Comparison of ENCODE assay signal across 32 mouse cellular contexts in the genomic region with DNA sequence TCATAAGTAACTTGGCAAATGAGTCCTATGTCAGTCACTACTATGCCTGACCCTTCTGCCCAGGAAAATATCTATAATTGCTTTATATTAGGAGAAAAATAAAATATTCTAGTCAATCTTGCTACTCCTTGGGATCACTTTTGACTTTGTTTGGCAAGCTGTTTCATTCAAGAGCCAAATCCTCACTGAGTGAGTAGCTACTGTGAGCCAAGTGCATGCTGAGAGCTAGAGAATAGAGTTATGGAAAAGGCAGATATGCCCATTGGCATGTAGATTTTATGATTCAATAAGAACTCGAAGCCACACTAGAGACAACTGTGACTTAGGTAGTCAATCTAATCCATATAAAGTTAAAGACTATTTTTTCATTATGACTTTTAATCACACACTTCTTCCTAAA.
"Had no signal": no experiment of that assay in that cellular context is flagged by ENCODE, and none has a peak within 500 bp of the region (broad histone marks: within the 10 kb centered on the region; RNA-seq: fewer than 3 reads in every experiment).

No protein-coding gene starts in this region.

- H3K36me3 ChIP-seq: limb, embryonic 10.5 days; limb, embryonic 12.5 days; limb, embryonic 13.5 days; limb, embryonic 15.5 days; liver, embryonic 12.5 days; liver, embryonic 13.5 days; liver, embryonic 15.5 days; lung, embryonic 15.5 days; midbrain, embryonic 10.5 days; midbrain, embryonic 12.5 days; midbrain, embryonic 13.5 days; midbrain, embryonic 15.5 days; neural tube, embryonic 12.5 days had no signal

- ATAC-seq: liver, embryonic 12.5 days; liver, postnatal 0 days; lung, postnatal 0 days; midbrain, embryonic 13.5 days; midbrain, embryonic 15.5 days; midbrain, embryonic 16.5 days had no signal

- H3K27ac ChIP-seq: limb, embryonic 10.5 days; limb, embryonic 12.5 days; limb, embryonic 13.5 days; limb, embryonic 15.5 days; liver, embryonic 12.5 days; liver, embryonic 13.5 days; liver, embryonic 14.5 days; liver, embryonic 15.5 days; lung, embryonic 15.5 days; macrophage; midbrain, embryonic 10.5 days; midbrain, embryonic 12.5 days; midbrain, embryonic 13.5 days; midbrain, embryonic 15.5 days; neural tube, embryonic 12.5 days had no signal

- H3K27me3 ChIP-seq: limb, embryonic 12.5 days; limb, embryonic 13.5 days; limb, embryonic 15.5 days; liver, embryonic 12.5 days; liver, embryonic 13.5 days; liver, embryonic 15.5 days; lung, embryonic 15.5 days; megakaryocyte, embryonic 14.5 days; midbrain, embryonic 12.5 days; midbrain, embryonic 13.5 days; midbrain, embryonic 15.5 days; neural tube, embryonic 12.5 days had no signal

- H3K9me3 ChIP-seq: limb, embryonic 10.5 days; limb, embryonic 12.5 days; limb, embryonic 13.5 days; limb, embryonic 15.5 days; liver, embryonic 12.5 days; liver, embryonic 13.5 days; liver, embryonic 15.5 days; lung, embryonic 15.5 days; megakaryocyte, embryonic 14.5 days; midbrain, embryonic 10.5 days; midbrain, embryonic 12.5 days; midbrain, embryonic 13.5 days; midbrain, embryonic 15.5 days; neural tube, embryonic 12.5 days had no signal

- H3K9ac ChIP-seq: limb, embryonic 12.5 days; limb, embryonic 13.5 days; limb, embryonic 15.5 days; liver, embryonic 12.5 days; liver, embryonic 13.5 days; liver, embryonic 14.5 days; liver, embryonic 15.5 days; liver, postnatal 0 days; lung, embryonic 14.5 days; lung, embryonic 15.5 days; midbrain, embryonic 12.5 days; midbrain, embryonic 13.5 days; midbrain, embryonic 15.5 days; neural tube, embryonic 12.5 days had no signal

- H3K4me3 ChIP-seq: limb, embryonic 10.5 days; limb, embryonic 12.5 days; limb, embryonic 13.5 days; limb, embryonic 15.5 days; liver, embryonic 12.5 days; liver, embryonic 13.5 days; liver, embryonic 15.5 days; lung, embryonic 15.5 days; megakaryocyte, embryonic 14.5 days; midbrain, embryonic 10.5 days; midbrain, embryonic 12.5 days; midbrain, embryonic 13.5 days; midbrain, embryonic 15.5 days; myocyte; neural tube, embryonic 12.5 days had no signal

- H3K4me1 ChIP-seq: limb, embryonic 10.5 days; limb, embryonic 13.5 days; limb, embryonic 15.5 days; liver, embryonic 12.5 days; liver, embryonic 13.5 days; liver, embryonic 15.5 days; lung, embryonic 15.5 days; megakaryocyte, embryonic 14.5 days had no signal

- H3K4me2 ChIP-seq: limb, embryonic 12.5 days; limb, embryonic 13.5 days; limb, embryonic 15.5 days; liver, embryonic 11.5 days; liver, embryonic 12.5 days; liver, embryonic 13.5 days; liver, embryonic 15.5 days; lung, embryonic 14.5 days; lung, embryonic 15.5 days; midbrain, embryonic 11.5 days; midbrain, embryonic 12.5 days; midbrain, embryonic 13.5 days; midbrain, embryonic 15.5 days; neural tube, embryonic 12.5 days had no signal

- DNase-seq: left cerebral cortex, postnatal 4 days; liver; liver, embryonic 13.5 days; liver, postnatal 0 days; lung, adult 18-20 months; lung, adult 2 months; lung, embryonic 14.5 days; lung, postnatal 10 days; lung, postnatal 14 days; lung, postnatal 36 days; lung, postnatal 4 days; midbrain, embryonic 14.5 days had no signal
